Mouse (Mus musculus): ENCODE measurements around the gene Mpg. TPM values are rescaled to one million over a fixed set of nuclear protein-coding genes. Genes with fewer than 3 reads are reported as not detected.

Mpg gene
- total RNA-seq, 2 experiments from 2014 or later: 8.9 to 11.1 TPM

GRCm38 (mm10) chr11:32225222-32226104, 842 bp upstream of the Mpg start:
- no peak for ATAC-seq (replicated peaks; ENCODE audit: low FRiP score, low TSS enrichment, poor library complexity, severe bottlenecking)

- ATAC-seq (replicated peaks; ENCODE audit: low FRiP score, low TSS enrichment, poor library complexity, severe bottlenecking): no peak
Observed at GRCm38 (mm10) chr11:32227041-32227440, 736 bp downstream of the Mpg start.

- no peak for ATAC-seq (replicated peaks; ENCODE audit: low FRiP score, low TSS enrichment, poor library complexity, severe bottlenecking)
Observed at GRCm38 (mm10) chr11:32227555-32227954, 1.2 kb downstream of the Mpg start.

GRCm38 (mm10) chr11:32228292-32228845, 2.1 kb downstream of the Mpg start:
- ATAC-seq (replicated peaks; ENCODE audit: low FRiP score, low TSS enrichment, poor library complexity, severe bottlenecking): no peak

GRCm38 (mm10) chr11:32230220-32230619, 3.9 kb downstream of the Mpg start:
- no peak for ATAC-seq (replicated peaks; ENCODE audit: low FRiP score, low TSS enrichment, poor library complexity, severe bottlenecking)

GRCm38 (mm10) chr11:32231125-32231524, 4.8 kb downstream of the Mpg start:
- ATAC-seq (replicated peaks; ENCODE audit: low FRiP score, low TSS enrichment, poor library complexity, severe bottlenecking): no peak

GRCm38 (mm10) chr11:32232848-32233247, 6.5 kb downstream of the Mpg start:
- ATAC-seq (replicated peaks; ENCODE audit: low FRiP score, low TSS enrichment, poor library complexity, severe bottlenecking): no peak

GRCm38 (mm10) chr11:32233895-32234294, 7.6 kb downstream of the Mpg start:
- ATAC-seq (replicated peaks; ENCODE audit: low FRiP score, low TSS enrichment, poor library complexity, severe bottlenecking): no peak

- ATAC-seq (replicated peaks; ENCODE audit: low FRiP score, low TSS enrichment, poor library complexity, severe bottlenecking): no peak
Observed at GRCm38 (mm10) chr11:32234816-32235485, 8.6 kb downstream of the Mpg start.

- ATAC-seq (replicated peaks; ENCODE audit: low FRiP score, low TSS enrichment, poor library complexity, severe bottlenecking): no peak
Observed at GRCm38 (mm10) chr11:32235646-32236045, 9.3 kb downstream of the Mpg start.

- no peak for ATAC-seq (replicated peaks; ENCODE audit: low FRiP score, low TSS enrichment, poor library complexity, severe bottlenecking)
Observed at GRCm38 (mm10) chr11:32236132-32236531, 9.8 kb downstream of the Mpg start.

GRCm38 (mm10) chr11:32236712-32237410, 10.6 kb downstream of the Mpg start:
- peak; percentile 48 for ATAC-seq (replicated peaks; ENCODE audit: low FRiP score, low TSS enrichment, poor library complexity, severe bottlenecking)

- ATAC-seq (replicated peaks; ENCODE audit: low FRiP score, low TSS enrichment, poor library complexity, severe bottlenecking): no peak
Observed at GRCm38 (mm10) chr11:32237411-32237795, 11.1 kb downstream of the Mpg start.

GRCm38 (mm10) chr11:32238093-32238860, 12.0 kb downstream of the Mpg start:
- ATAC-seq (replicated peaks; ENCODE audit: low FRiP score, low TSS enrichment, poor library complexity, severe bottlenecking): peak; percentile 82

GRCm38 (mm10) chr11:32241391-32241790, 15.1 kb downstream of the Mpg start:
- ATAC-seq (replicated peaks; ENCODE audit: low FRiP score, low TSS enrichment, poor library complexity, severe bottlenecking): no peak

- ATAC-seq (replicated peaks; ENCODE audit: low FRiP score, low TSS enrichment, poor library complexity, severe bottlenecking): no peak
Observed at GRCm38 (mm10) chr11:32242209-32242608, 15.9 kb downstream of the Mpg start.

GRCm38 (mm10) chr11:32243205-32243955, 17.1 kb downstream of the Mpg start:
- no peak for ATAC-seq (replicated peaks; ENCODE audit: low FRiP score, low TSS enrichment, poor library complexity, severe bottlenecking)

- no peak for ATAC-seq (replicated peaks; ENCODE audit: low FRiP score, low TSS enrichment, poor library complexity, severe bottlenecking)
Observed at GRCm38 (mm10) chr11:32244064-32244463, 17.8 kb downstream of the Mpg start.

GRCm38 (mm10) chr11:32244617-32245016, 18.3 kb downstream of the Mpg start:
- no peak for ATAC-seq (replicated peaks; ENCODE audit: low FRiP score, low TSS enrichment, poor library complexity, severe bottlenecking)
